Mouse (Mus musculus) regulatory T cell (primary cell): ENCODE measurements around the gene Prrt1.

Experiments used
- in situ Hi-C: fragments of 300-600 bp; cut with MboI, MseI; formaldehyde crosslinking; loops from one replicate; pipeline ENCODE4 v1.15.1; 2025; ENCODE audit warnings: high pct_unique_total_duplicates

The Prrt1 gene

GRCm38 (mm10) chr17:34626773-34627092, 2.6 kb upstream of the Prrt1 start:
- in situ Hi-C loops, result no loop called here

- in situ Hi-C loops, result no loop called here
Measured at GRCm38 (mm10) chr17:34627093-34627942, 2.0 kb upstream of the Prrt1 start.

- in situ Hi-C loops, result no loop called here
Measured at GRCm38 (mm10) chr17:34627943-34628643, 1.2 kb upstream of the Prrt1 start, which contains the start of gene Ppt2. TSS of gene Ppt2 (minus strand) at chr17:34628510.

GRCm38 (mm10) chr17:34628644-34628967, 727 bp upstream of the Prrt1 start:
- in situ Hi-C loops, result no loop called here

GRCm38 (mm10) chr17:34629796-34630603, 667 bp downstream of the Prrt1 start:
- in situ Hi-C loops, result no loop called here

GRCm38 (mm10) chr17:34630761-34631301, 1.5 kb downstream of the Prrt1 start:
- in situ Hi-C loops, result no loop called here

GRCm38 (mm10) chr17:34631647-34632046, 2.3 kb downstream of the Prrt1 start:
- in situ Hi-C loops, result no loop called here

- in situ Hi-C loops, result no loop called here
Measured at GRCm38 (mm10) chr17:34632261-34632691, 2.9 kb downstream of the Prrt1 start.

GRCm38 (mm10) chr17:34635671-34636070, 6.3 kb downstream of the Prrt1 start:
- in situ Hi-C loops, result no loop called here

GRCm38 (mm10) chr17:34637459-34637858, 8.1 kb downstream of the Prrt1 start:
- in situ Hi-C loops, result no loop called here

- in situ Hi-C loops, result loop anchor here (10.0 kb wide), 1 partner anchor 605 kb away; the partner anchor contains the start of genes Col11a2, Rxrb and Slc39a7
Measured at GRCm38 (mm10) chr17:34639461-34640255, 10.3 kb downstream of the Prrt1 start.

GRCm38 (mm10) chr17:34640778-34641601, 11.7 kb downstream of the Prrt1 start:
- in situ Hi-C loops, result loop anchor here (10.0 kb wide), 1 partner anchor 606 kb away; the partner anchor contains the start of genes Col11a2, Rxrb and Slc39a7

- in situ Hi-C loops, result loop anchor here (10.0 kb wide), 1 partner anchor 607 kb away; the partner anchor contains the start of genes Col11a2, Rxrb and Slc39a7
Measured at GRCm38 (mm10) chr17:34641945-34642344, 12.6 kb downstream of the Prrt1 start.

- in situ Hi-C loops, result loop anchor here (10.0 kb wide), 1 partner anchor 609 kb away; the partner anchor contains the start of genes Col11a2, Rxrb and Slc39a7
Measured at GRCm38 (mm10) chr17:34643379-34643778, 14.0 kb downstream of the Prrt1 start.

- in situ Hi-C loops, result loop anchor here (10.0 kb wide), 1 partner anchor 609 kb away; the partner anchor contains the start of genes Col11a2, Rxrb and Slc39a7
Measured at GRCm38 (mm10) chr17:34643944-34644343, 14.6 kb downstream of the Prrt1 start.

GRCm38 (mm10) chr17:34644608-34645007, 15.3 kb downstream of the Prrt1 start, which contains the start of gene Fkbpl:
TSS of gene Fkbpl (plus strand) at chr17:34644764.
- in situ Hi-C loops, result loop anchor here (10.0 kb wide), 1 partner anchor 610 kb away; the partner anchor contains the start of genes Col11a2, Rxrb and Slc39a7

- in situ Hi-C loops, result loop anchor here (10.0 kb wide), 1 partner anchor 611 kb away; the partner anchor contains the start of genes Col11a2, Rxrb and Slc39a7
Measured at GRCm38 (mm10) chr17:34645256-34645829, 16.0 kb downstream of the Prrt1 start.

GRCm38 (mm10) chr17:34645831-34646511, 16.6 kb downstream of the Prrt1 start:
- in situ Hi-C loops, result loop anchor here (10.0 kb wide), 1 partner anchor 611 kb away; the partner anchor contains the start of genes Col11a2, Rxrb and Slc39a7
